Mouse (Mus musculus) layer of hippocampus, adult 2 months (tissue): ENCODE measurements at regions not wholly inside any gene's neighbourhood (a gene's known extent, or its start where the extent isn't known, plus 50 kb on each side); places are given as distances from the start of the nearest gene placed in this dataset.
"Not testable (repeated sequence)": the region's sequence is repeated elsewhere in the genome, so short reads cannot be mapped to it uniquely, and the experiment has no call there.

Source experiments
- DNase-seq, 2 experiments: peaks; one replicate each; pipeline ENCODE4 v3.0.0; 2022; ENCODE audit warnings: low spot score in 2 of 2
- H3K27ac ChIP-seq: fragments of 200-600 bp; 2 replicates; pipeline ENCODE4 v1.8.1; 2022
- H3K4me3 ChIP-seq: fragments of 200-600 bp; 2 replicates; pipeline ENCODE4 v1.8.1; 2022; ENCODE audit warnings: mild to moderate bottlenecking
- CTCF ChIP-seq: fragments of 200-600 bp; conservative IDR thresholded peaks from 2 replicates; pipeline ENCODE4 v1.8.1; 2022; ENCODE audit warnings: antibody characterized with exemption, mild to moderate bottlenecking, moderate library complexity

- peak overlapping the region; percentile 6; the same call in 1 of the 2 replicates for H3K4me3 ChIP-seq
- H3K27ac ChIP-seq: peak overlapping the region; percentile 79
- no peak for DNase-seq
- no peak for TF ChIP-seq CTCF
Observed at GRCm38 (mm10) chr1:14109190-14109482, 1984.0 kb downstream of the 4930444P10Rik start.

- no peak for TF ChIP-seq CTCF
- peak in 1 of 2 experiments; percentile 61 for DNase-seq
- H3K27ac ChIP-seq: peak overlapping the region; percentile 79
Observed at GRCm38 (mm10) chr1:14108450-14109189, 1984.5 kb downstream of the 4930444P10Rik start.

GRCm38 (mm10) chr1:14105521-14105920 lies 1987.6 kb downstream of the 4930444P10Rik start:
- H3K4me3 ChIP-seq, H3K27ac ChIP-seq, DNase-seq: not testable (repeated sequence)

More at GRCm38 (mm10) chr1:14108450-14109189, 1984.5 kb downstream of the 4930444P10Rik start:
- H3K4me3 ChIP-seq: no peak overlapping the region; the same call in 1 of the 2 replicates

- TF ChIP-seq CTCF: no peak
- no peak overlapping the region for H3K4me3 ChIP-seq
- no peak for DNase-seq
- H3K27ac ChIP-seq: no peak overlapping the region
Observed at GRCm38 (mm10) chr1:14104529-14104928, 1988.6 kb downstream of the 4930444P10Rik start.

- DNase-seq: no peak
- Histone ChIP-seq H3K4me3 (no peak overlapping the region), H3K27ac (no peak overlapping the region)
- no peak for TF ChIP-seq CTCF
Observed at GRCm38 (mm10) chr1:14099031-14099430, 1994.1 kb downstream of the 4930444P10Rik start.

- no peak for DNase-seq
- H3K27ac ChIP-seq: no peak overlapping the region
- TF ChIP-seq CTCF: no peak
- H3K4me3 ChIP-seq: no peak overlapping the region
Observed at GRCm38 (mm10) chr1:14097567-14098228, 1995.4 kb downstream of the 4930444P10Rik start.

GRCm38 (mm10) chr1:14064856-14065255 lies 2028.3 kb downstream of the 4930444P10Rik start:
- DNase-seq: no peak
- H3K4me3 ChIP-seq: no peak overlapping the region
- no peak for TF ChIP-seq CTCF
- H3K27ac ChIP-seq: no peak overlapping the region

GRCm38 (mm10) chr1:14036163-14036562 lies 2057.0 kb downstream of the 4930444P10Rik start:
- Histone ChIP-seq H3K27ac (no peak overlapping the region), H3K4me3 (no peak overlapping the region)
- TF ChIP-seq CTCF: no peak
- no peak for DNase-seq

- no peak for TF ChIP-seq CTCF
- H3K4me3 ChIP-seq: no peak overlapping the region
- DNase-seq: no peak
- H3K27ac ChIP-seq: no peak overlapping the region
Observed at GRCm38 (mm10) chr1:14011484-14011883, 2081.6 kb downstream of the 4930444P10Rik start.

- Histone ChIP-seq H3K4me3 (no peak overlapping the region), H3K27ac (no peak overlapping the region)
- no peak for DNase-seq
- TF ChIP-seq CTCF: no peak
Observed at GRCm38 (mm10) chr1:14010789-14011188, 2082.3 kb downstream of the 4930444P10Rik start.

- no peak for DNase-seq
- Histone ChIP-seq H3K27ac (no peak overlapping the region), H3K4me3 (no peak overlapping the region)
- TF ChIP-seq CTCF: no peak
Observed at GRCm38 (mm10) chr1:14002550-14002949, 2090.6 kb downstream of the 4930444P10Rik start.

GRCm38 (mm10) chr1:14001431-14001830 lies 2091.7 kb downstream of the 4930444P10Rik start:
- Histone ChIP-seq H3K27ac (no peak overlapping the region), H3K4me3 (no peak overlapping the region)
- TF ChIP-seq CTCF: no peak
- no peak for DNase-seq

GRCm38 (mm10) chr1:14000605-14001395 lies 2092.3 kb downstream of the 4930444P10Rik start:
- Histone ChIP-seq H3K4me3 (no peak overlapping the region), H3K27ac (no peak overlapping the region)
- DNase-seq: no peak
- no peak for TF ChIP-seq CTCF
